Mouse (Mus musculus) cerebellum, adult (tissue): ENCODE data around the gene Ctdsp2.

ENCODE experiments used
- ATAC-seq: cut with Nextera tagmentation; 2 replicates; pipeline ENCODE4 v1.9.2; 2017; ENCODE audit warnings: mild to moderate bottlenecking, moderate library complexity, mixed read lengths; ENCODE audit not compliant: insufficient number of reproducible peaks, low FRiP score, low TSS enrichment

Ctdsp2 gene

GRCm38 (mm10) chr10:126987183-126988118 is 8.9 kb downstream of the Ctdsp2 start:
- no peak for ATAC-seq

- no peak for ATAC-seq
Observed at GRCm38 (mm10) chr10:126988513-126989165, 10.1 kb downstream of the Ctdsp2 start.

GRCm38 (mm10) chr10:126990313-126991056 is 12.0 kb downstream of the Ctdsp2 start:
- ATAC-seq = peak; percentile 53

- no peak for ATAC-seq
Observed at GRCm38 (mm10) chr10:126991676-126992075, 13.2 kb downstream of the Ctdsp2 start.

GRCm38 (mm10) chr10:126993621-126994020 is 15.1 kb downstream of the Ctdsp2 start:
- ATAC-seq = no peak

GRCm38 (mm10) chr10:126997340-126998113 is 19.0 kb downstream of the Ctdsp2 start:
- no peak for ATAC-seq

- no peak for ATAC-seq
Observed at GRCm38 (mm10) chr10:127000529-127000928, 22.0 kb downstream of the Ctdsp2 start, which contains the start of gene Avil. Gene Avil, plus strand, starts transcription at chr10:127000709.

GRCm38 (mm10) chr10:127001297-127001696 is 22.8 kb downstream of the Ctdsp2 start:
- no peak for ATAC-seq

- ATAC-seq = no peak
Observed at GRCm38 (mm10) chr10:127002056-127002455, 23.5 kb downstream of the Ctdsp2 start.

- no peak for ATAC-seq
Observed at GRCm38 (mm10) chr10:127002765-127003164, 24.2 kb downstream of the Ctdsp2 start.

GRCm38 (mm10) chr10:127003334-127003733 is 24.8 kb downstream of the Ctdsp2 start:
- ATAC-seq = no peak

- no peak for ATAC-seq
Observed at GRCm38 (mm10) chr10:127003806-127004205, 25.3 kb downstream of the Ctdsp2 start.

- ATAC-seq = no peak
Observed at GRCm38 (mm10) chr10:127016488-127016887, 38.0 kb downstream of the Ctdsp2 start.

- ATAC-seq = no peak
Observed at GRCm38 (mm10) chr10:127017071-127017470, 38.6 kb downstream of the Ctdsp2 start.

- ATAC-seq = no peak
Observed at GRCm38 (mm10) chr10:127018422-127018821, 39.9 kb downstream of the Ctdsp2 start.

- peak; percentile 72 for ATAC-seq
Observed at GRCm38 (mm10) chr10:127030336-127031296, 52.1 kb downstream of the Ctdsp2 start, which contains the start of gene Tsfm. Gene Tsfm, minus strand, starts transcription at chr10:127030840.

- ATAC-seq = no peak
Observed at GRCm38 (mm10) chr10:127033301-127033741, 54.8 kb downstream of the Ctdsp2 start.

GRCm38 (mm10) chr10:127036273-127036672 is 57.8 kb downstream of the Ctdsp2 start:
- no peak for ATAC-seq

GRCm38 (mm10) chr10:127037641-127038040 is 59.1 kb downstream of the Ctdsp2 start:
- ATAC-seq = no peak
